Mouse (Mus musculus) neutrophil, adult 83 days (primary cell): ENCODE results near the gene Hrc. TPM values are rescaled to one million over a fixed set of nuclear protein-coding genes. Genes with fewer than 3 reads are reported as not detected.

Experiments
- total RNA-seq, 2 experiments: library from RNA; stranded (reverse); gene quantifications; one replicate each; pipeline ENCODE4 v1.2.4; 2023

Hrc gene
- total RNA-seq = under 1 TPM in 1 of 2 experiments, not detected in 1; 0.68 TPM

DNA sequence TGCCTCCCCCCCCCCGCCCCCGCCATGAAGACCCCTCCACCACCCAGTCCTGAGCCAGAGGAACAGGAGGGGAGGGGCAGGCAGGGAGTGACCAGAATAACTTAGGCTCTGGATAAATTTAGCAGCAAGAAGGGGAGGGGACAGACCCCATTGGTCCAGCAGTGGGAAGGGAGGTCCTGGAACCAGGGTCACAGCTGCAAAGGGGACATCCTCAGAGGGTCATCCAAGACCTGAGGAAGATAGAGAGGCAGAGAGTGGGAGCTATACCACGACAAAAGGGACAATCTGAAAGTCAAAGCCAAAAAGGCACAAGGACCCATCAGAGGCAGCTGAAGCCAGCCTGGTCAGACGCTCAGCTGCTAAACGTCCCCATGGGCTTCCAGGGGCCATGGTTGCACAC, at the start of gene Hrc:
Hrc (plus strand) TSS at position 235 of the 400 bp plus-strand sequence.

DNA sequence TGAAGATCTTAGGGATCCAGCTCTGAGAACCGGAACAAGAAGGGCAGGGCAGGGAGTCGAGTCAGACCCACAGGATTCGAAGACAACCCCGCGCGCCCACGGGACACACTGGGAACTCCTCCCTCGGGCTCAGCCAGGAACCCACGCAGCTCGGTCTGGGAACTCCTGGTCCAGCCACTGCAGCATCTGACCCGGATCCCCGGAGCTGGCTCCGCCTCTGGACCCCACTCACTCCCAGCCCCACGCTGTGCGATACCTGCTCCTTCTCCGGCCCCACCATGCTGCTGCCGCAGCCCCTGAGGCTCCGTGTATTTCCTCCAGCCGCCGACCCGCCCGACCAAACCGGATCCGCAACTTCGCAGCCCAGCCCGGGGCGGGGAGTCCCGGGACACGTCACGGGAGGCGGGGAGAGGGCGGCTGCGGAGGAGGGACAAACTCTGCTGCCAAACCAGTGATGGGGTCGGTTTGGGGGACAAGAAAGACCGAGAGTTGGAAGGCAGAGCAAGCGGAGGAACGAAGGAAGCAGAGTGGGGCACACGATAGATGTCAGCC, 1.6 kb upstream of the Hrc start, which contains the start of gene Trpm4:
Trpm4 (minus strand) TSS at position 350 of the 552 bp plus-strand sequence.

DNA sequence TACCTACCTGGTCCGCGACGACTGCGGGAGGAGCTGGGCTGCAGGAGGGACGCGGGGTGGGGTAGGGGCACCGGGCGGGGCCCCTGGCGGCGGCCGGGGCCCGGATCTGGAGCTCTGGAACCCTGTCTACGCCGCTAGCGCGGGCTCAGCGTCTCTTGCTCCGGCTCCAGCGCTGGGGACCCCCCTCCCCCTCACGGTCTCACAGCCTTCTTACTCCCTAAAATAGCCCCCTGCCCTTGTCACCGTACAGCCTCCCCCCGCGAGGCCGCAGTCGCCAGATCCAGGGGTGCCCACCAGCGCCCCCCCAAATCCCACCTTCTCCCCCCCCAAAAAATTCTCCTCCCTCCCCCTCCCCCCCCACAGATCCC, 31.5 kb downstream of the Hrc start, which contains the start of gene Ppfia3:
Ppfia3 (minus strand) TSS at position 368 of the 368 bp plus-strand sequence.

DNA sequence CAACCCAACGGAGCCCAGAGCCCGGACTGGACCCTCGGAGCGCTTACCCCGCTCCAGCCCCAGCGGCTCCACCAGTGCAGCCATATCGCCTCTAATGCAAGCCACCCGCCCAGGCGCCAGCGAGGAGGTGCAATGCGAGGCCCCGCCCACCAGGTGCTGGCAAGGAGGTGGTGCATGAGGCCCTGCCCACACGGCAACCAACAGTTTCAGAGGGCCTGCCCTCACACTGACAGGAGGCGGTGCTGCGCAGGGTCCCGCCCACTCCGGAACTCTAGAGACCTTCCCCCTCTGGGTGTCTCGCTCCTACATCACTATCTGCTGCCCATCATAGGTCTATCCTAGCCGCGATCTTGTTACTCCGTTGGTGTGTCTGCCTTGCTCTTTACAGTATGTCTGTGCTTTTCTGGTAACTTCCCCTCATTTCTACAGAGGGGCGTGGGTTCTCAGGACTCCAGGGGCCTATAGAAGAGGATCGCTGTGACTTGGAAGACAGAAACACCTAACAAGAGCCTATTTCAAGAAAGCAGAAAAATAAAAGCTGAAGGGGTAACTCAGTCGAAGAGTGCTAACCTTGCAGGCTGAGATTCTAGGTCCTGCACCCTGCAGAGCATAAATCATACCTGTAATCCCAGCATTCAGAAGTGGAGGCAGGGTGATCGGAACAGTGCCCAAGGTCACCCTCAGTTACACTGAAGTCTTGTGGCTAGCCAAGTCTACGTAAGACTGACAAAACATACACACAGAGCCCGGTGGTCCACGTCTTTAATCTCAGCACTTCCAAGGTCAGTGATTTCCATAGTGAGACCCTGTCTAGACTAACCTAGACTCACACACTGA, 35.6 kb downstream of the Hrc start, which contains the start of gene Lin7b:
Lin7b (minus strand) TSS at position 109 of the 837 bp plus-strand sequence.

Other genes with a start within 250 kb of the Hrc start
- gene Rcn3, start 243.1 kb upstream of the Hrc start, total RNA-seq = 1 to 10 TPM; 3.0 to 3.1 TPM
- gene Fcgrt, start 231.4 kb upstream of the Hrc start, total RNA-seq = 10 to 100 TPM; 19.0 to 24.9 TPM
- 1,000 to 10,000 TPM; 1,010 to 1,023 TPM for gene Rps11, start 210.9 kb upstream of the Hrc start, total RNA-seq
- gene Rpl13a, start 206.5 kb upstream of the Hrc start, total RNA-seq = 1,000 to 10,000 TPM; 1,046 to 1,214 TPM
- gene Gm45713, start 199.1 kb upstream of the Hrc start, total RNA-seq = not detected
- gene Flt3l, start 198.9 kb upstream of the Hrc start, total RNA-seq = 10 to 100 TPM; 22.2 to 29.2 TPM
- 10 to 100 TPM; 46.2 to 47.4 TPM for gene Pih1d1, start 181.0 kb upstream of the Hrc start, total RNA-seq
- 10 to 100 TPM; 82.4 to 96.0 TPM for gene Aldh16a1, start 180.7 kb upstream of the Hrc start, total RNA-seq
- not detected for gene Slc17a7, start 171.3 kb upstream of the Hrc start, total RNA-seq
- not detected for gene Gfy, start 155.7 kb upstream of the Hrc start, total RNA-seq
- not detected for gene Pth2, start 154.3 kb upstream of the Hrc start, total RNA-seq
- gene Ccdc155, start 130.4 kb upstream of the Hrc start, total RNA-seq = not detected
- gene Dkkl1, start 123.1 kb upstream of the Hrc start, total RNA-seq = 1 to 10 TPM; 1.0 to 1.3 TPM
- gene Tead2, start 119.5 kb upstream of the Hrc start, total RNA-seq = not detected
- 100 to 1,000 TPM; 297 to 345 TPM for gene Cd37, start 96.2 kb upstream of the Hrc start, total RNA-seq
- under 1 TPM; 0.57 to 0.59 TPM for gene Slc6a16, start 94.2 kb upstream of the Hrc start, total RNA-seq
- gene Slc6a21, start 57.8 kb upstream of the Hrc start, total RNA-seq = under 1 TPM in 1 of 2 experiments, not detected in 1; 0.24 TPM
- gene Trpm4, start 1.5 kb upstream of the Hrc start, total RNA-seq = 1 to 10 TPM; 2.3 to 4.8 TPM
- under 1 TPM in 1 of 2 experiments, not detected in 1; 0.31 TPM for gene Ppfia3, start 31.7 kb downstream of the Hrc start, total RNA-seq
- under 1 TPM in 1 of 2 experiments, not detected in 1; 0.66 TPM for gene Lin7b, start 35.3 kb downstream of the Hrc start, total RNA-seq
- 100 to 1,000 TPM; 256 to 279 TPM for gene Snrnp70, start 60.5 kb downstream of the Hrc start, total RNA-seq
- not detected for gene Kcna7, start 70.4 kb downstream of the Hrc start, total RNA-seq
- not detected for gene Ntf5, start 78.4 kb downstream of the Hrc start, total RNA-seq
- gene Lhb, start 85.5 kb downstream of the Hrc start, total RNA-seq = not detected
- 10 to 100 TPM; 58.1 to 59.5 TPM for gene Gys1, start 99.6 kb downstream of the Hrc start, total RNA-seq
- gene Ruvbl2, start 102.8 kb downstream of the Hrc start, total RNA-seq = 10 to 100 TPM; 39.6 to 42.2 TPM
- 1,000 to 10,000 TPM; 1,390 to 1,483 TPM for gene Ftl1, start 124.6 kb downstream of the Hrc start, total RNA-seq
- 10 to 100 TPM; 42.0 to 45.1 TPM for gene Bax, start 131.6 kb downstream of the Hrc start, total RNA-seq
- gene Tulp2, start 146.6 kb downstream of the Hrc start, total RNA-seq = not detected
- gene Gm45808, start 151.5 kb downstream of the Hrc start, total RNA-seq = 1 to 10 TPM; 1.2 to 2.5 TPM
- 1 to 10 TPM; 5.9 to 6.1 TPM for gene Dhdh, start 153.5 kb downstream of the Hrc start, total RNA-seq
- 100 to 1,000 TPM; 111 to 114 TPM for gene Nucb1, start 175.1 kb downstream of the Hrc start, total RNA-seq
- 100 to 1,000 TPM; 253 to 370 TPM for gene Ppp1r15a, start 191.0 kb downstream of the Hrc start, total RNA-seq
- under 1 TPM in 1 of 2 experiments, not detected in 1; 0.15 TPM for gene Plekha4, start 191.0 kb downstream of the Hrc start, total RNA-seq
- gene Hsd17b14, start 219.6 kb downstream of the Hrc start, total RNA-seq = not detected
- 10 to 100 TPM; 39.9 to 42.5 TPM for gene Bcat2, start 234.9 kb downstream of the Hrc start, total RNA-seq